Mouse (Mus musculus): Measurements from ENCODE around the gene Olfr483. TPM values are rescaled to one million over a fixed set of nuclear protein-coding genes. Genes with fewer than 3 reads are reported as not detected.

The Olfr483 gene
- not detected in 2 replicates for polyA plus RNA-seq (2012; ENCODE audit: insufficient read depth, low replicate concordance)

DNA sequence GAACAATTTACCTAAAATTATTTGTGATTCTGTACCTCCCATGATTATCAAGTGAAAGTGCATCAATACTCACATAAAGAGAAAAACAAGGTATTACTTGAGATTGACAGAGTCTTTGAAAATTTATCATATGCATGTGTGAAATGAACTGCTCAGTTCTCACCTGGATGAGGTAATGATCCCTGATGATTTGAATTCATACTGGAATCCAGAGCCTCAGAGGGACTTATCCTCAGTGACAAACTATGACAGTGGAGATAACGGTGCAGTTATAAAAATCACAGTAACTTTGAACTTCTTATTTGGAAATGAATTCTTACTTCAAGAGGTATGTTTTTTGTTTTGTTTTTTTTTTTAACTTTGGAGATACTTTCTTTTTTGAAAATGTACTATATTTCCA is at the start of gene Olfr483:
TSS of gene Olfr483 (plus strand) at position 301 of the 400 bp plus-strand sequence.
- Histone ChIP-seq H3K36me3 (replicated peaks; ENCODE audit: low read length) (no peaks in the 10 kb centered on the region), H3K27me3 (replicated peaks) (no peaks in the 10 kb centered on the region), H3K4me3 (replicated peaks) (no peak within 1 kb of the TSS), H3K4me1 (no peaks in the 10 kb centered on the region), H3K9me3 (no peaks in the 10 kb centered on the region)
- TF ChIP-seq GATA1 (IDR thresholded peaks at IDR 0.05; ENCODE audit: borderline replicate concordance, low read length) (no peak), FLI1 (IDR thresholded peaks at IDR 0.05; ENCODE audit: low read length) (no peak)

DNA sequence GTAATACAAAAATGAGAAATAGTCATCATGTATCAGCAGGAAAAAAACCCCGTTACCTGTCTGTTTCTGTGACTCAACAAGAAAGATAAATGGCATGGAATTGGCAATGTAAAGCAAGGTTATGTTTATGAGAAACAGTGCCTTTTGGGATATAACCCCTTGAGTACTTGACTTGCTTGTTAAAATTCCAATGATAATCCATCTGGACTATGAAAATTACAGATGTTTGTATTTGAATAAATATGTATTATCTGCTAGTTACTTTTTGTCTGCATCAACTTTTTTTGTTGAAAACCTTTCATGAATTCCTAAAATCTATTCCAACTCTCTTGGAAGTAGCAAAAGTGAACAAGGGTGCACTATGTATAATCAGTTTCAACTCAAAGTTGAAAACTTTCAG is 33.4 kb upstream of the Olfr483 start, which contains the start of gene Olfr480:
TSS of gene Olfr480 (minus strand) at position 101 of the 400 bp plus-strand sequence.
- Histone ChIP-seq H3K9me3 (peaks cover 6% of the 10 kb centered on the region; the same call in 1 of the 2 replicates), H3K4me1 (no peaks in the 10 kb centered on the region), H3K4me3 (replicated peaks) (no peak within 1 kb of the TSS), H3K27me3 (replicated peaks) (no peaks in the 10 kb centered on the region), H3K36me3 (replicated peaks; ENCODE audit: low read length) (no peaks in the 10 kb centered on the region)
- no peak for TF ChIP-seq FLI1 (IDR thresholded peaks at IDR 0.05; ENCODE audit: low read length)
- no peak for TF ChIP-seq GATA1 (IDR thresholded peaks at IDR 0.05; ENCODE audit: borderline replicate concordance, low read length)

DNA sequence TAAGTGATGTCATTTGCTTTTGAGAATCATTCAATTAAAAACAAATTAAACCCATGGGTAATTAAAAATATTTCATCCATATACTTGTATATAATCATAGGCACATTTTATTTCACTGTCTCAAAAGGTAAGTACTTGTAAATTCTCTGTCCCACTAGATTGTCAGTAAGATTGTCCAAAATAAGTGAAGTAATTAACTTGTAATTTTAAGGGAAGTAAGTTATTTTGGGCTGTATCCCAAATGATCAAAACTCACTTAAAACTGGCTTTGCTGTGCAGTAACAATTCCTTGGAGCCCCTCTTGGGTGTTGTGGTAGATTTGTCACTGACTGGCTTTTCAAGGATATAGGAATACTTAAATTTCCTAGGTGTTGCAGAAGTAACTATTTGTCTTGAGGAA is 21.1 kb upstream of the Olfr483 start, which contains the start of gene Olfr481:
TSS of gene Olfr481 (plus strand) at position 301 of the 400 bp plus-strand sequence.
- H3K4me1 ChIP-seq, result no peaks in the 10 kb centered on the region
- H3K9me3 ChIP-seq, result peaks cover 7% of the 10 kb centered on the region; the same call in 1 of the 2 replicates
- TF ChIP-seq GATA1 (IDR thresholded peaks at IDR 0.05; ENCODE audit: borderline replicate concordance, low read length) (no peak), FLI1 (IDR thresholded peaks at IDR 0.05; ENCODE audit: low read length) (no peak)
- H3K4me3 ChIP-seq (replicated peaks), result no peak within 1 kb of the TSS
- H3K36me3 ChIP-seq (replicated peaks; ENCODE audit: low read length), result no peaks in the 10 kb centered on the region
- no peaks in the 10 kb centered on the region for H3K27me3 ChIP-seq (replicated peaks)

DNA sequence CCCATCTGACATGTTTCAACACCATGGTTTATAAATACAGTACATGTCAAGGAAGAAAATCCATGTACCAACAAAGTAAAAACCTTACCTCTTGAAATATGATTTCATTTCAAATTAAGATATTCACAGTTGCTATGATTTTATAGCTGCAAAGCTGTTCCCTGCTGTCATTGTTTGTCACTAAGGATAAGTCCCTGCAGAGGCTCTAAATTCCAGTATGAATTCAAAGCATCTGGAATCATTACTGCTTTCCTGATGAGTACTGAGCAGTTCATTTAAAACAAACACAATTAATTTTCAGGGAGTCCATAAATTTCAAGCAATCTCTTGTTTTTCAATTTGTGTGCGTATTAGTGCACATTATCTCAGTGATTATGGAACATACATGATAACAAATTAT is 3.2 kb upstream of the Olfr483 start, which contains the start of gene Olfr482:
TSS of gene Olfr482 (minus strand) at position 101 of the 400 bp plus-strand sequence.
- Histone ChIP-seq H3K4me3 (replicated peaks) (no peak within 1 kb of the TSS), H3K36me3 (replicated peaks; ENCODE audit: low read length) (no peaks in the 10 kb centered on the region), H3K27me3 (replicated peaks) (no peaks in the 10 kb centered on the region), H3K4me1 (no peaks in the 10 kb centered on the region), H3K9me3 (no peaks in the 10 kb centered on the region)
- no peak for TF ChIP-seq FLI1 (IDR thresholded peaks at IDR 0.05; ENCODE audit: low read length)
- no peak for TF ChIP-seq GATA1 (IDR thresholded peaks at IDR 0.05; ENCODE audit: borderline replicate concordance, low read length)

DNA sequence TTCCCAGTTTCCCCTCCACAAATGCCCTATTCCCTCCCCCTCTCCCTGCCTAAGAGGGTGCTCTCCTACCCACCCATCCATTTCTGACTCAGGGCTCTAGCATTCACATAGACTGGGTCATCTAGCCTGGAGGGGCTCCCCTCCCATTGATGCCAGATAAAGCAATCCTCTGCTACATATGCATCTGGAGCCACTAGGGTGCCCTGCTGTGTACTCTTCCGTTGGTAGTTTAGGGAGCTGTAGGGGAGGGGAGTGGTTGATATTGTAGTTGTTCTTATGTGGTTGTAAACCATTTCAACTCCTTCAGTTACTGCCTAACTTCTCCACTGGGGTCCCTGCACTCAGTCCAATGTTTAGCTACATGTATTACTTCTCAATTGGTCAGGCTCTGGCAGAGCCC is 20.0 kb downstream of the Olfr483 start:
- no peak overlapping the region for H3K4me3 ChIP-seq (replicated peaks)
- TF ChIP-seq FLI1 (IDR thresholded peaks at IDR 0.05; ENCODE audit: low read length), result no peak
- no peak for TF ChIP-seq GATA1 (IDR thresholded peaks at IDR 0.05; ENCODE audit: borderline replicate concordance, low read length)
- no peaks in the 10 kb centered on the region; the same call in 1 of the 2 replicates for H3K9me3 ChIP-seq
- H3K4me1 ChIP-seq, result no peaks in the 10 kb centered on the region
- no peaks in the 10 kb centered on the region for H3K27me3 ChIP-seq (replicated peaks)
- no peaks in the 10 kb centered on the region for H3K36me3 ChIP-seq (replicated peaks; ENCODE audit: low read length)

DNA sequence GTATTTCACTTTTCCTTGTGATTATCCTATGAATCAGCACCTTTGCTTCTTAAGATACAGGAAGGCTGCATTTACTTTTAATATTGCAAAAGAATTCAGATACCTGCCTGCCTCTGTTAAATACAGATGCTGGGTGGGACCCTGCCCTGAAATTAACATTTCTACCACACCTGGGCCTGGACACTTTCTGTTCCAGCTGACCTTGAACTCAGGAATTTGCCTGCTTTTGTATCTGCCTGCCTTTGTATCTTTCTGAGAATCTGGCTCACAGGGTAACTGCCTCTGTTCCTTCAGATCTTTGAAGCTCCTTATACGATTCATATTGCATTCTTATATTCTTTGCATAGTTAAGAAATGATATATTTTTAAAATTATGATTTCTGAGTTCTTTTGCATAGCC is 20.8 kb downstream of the Olfr483 start:
- TF ChIP-seq GATA1 (IDR thresholded peaks at IDR 0.05; ENCODE audit: borderline replicate concordance, low read length) (no peak), FLI1 (IDR thresholded peaks at IDR 0.05; ENCODE audit: low read length) (no peak)
- Histone ChIP-seq H3K36me3 (replicated peaks; ENCODE audit: low read length) (no peaks in the 10 kb centered on the region), H3K27me3 (replicated peaks) (no peaks in the 10 kb centered on the region), H3K9me3 (no peaks in the 10 kb centered on the region; the same call in 1 of the 2 replicates), H3K4me1 (no peaks in the 10 kb centered on the region), H3K4me3 (replicated peaks) (no peak overlapping the region)

DNA sequence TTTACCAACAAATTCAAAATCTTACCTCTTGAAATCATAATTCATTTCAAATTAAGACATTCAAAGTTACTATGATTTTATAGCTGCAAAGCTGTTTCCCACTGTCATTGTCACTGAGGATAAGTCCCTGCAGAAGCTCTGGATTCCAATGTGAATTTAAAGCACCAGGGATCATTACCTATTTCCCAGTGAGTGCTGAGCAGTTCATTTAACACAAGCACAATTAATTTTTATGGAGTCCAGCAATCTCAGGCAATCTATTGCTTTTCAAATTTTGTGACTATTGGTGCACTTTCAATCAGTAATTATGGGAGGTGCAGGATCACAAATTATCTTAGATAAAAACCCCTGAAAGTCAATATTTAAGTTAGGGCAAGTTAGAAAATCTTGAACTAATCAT is 26.7 kb downstream of the Olfr483 start, which contains the start of gene Olfr484:
TSS of gene Olfr484 (minus strand) at position 101 of the 400 bp plus-strand sequence.
- no peak for TF ChIP-seq GATA1 (IDR thresholded peaks at IDR 0.05; ENCODE audit: borderline replicate concordance, low read length)
- TF ChIP-seq FLI1 (IDR thresholded peaks at IDR 0.05; ENCODE audit: low read length), result no peak
- Histone ChIP-seq H3K9me3 (no peaks in the 10 kb centered on the region), H3K4me1 (no peaks in the 10 kb centered on the region), H3K36me3 (replicated peaks; ENCODE audit: low read length) (no peaks in the 10 kb centered on the region), H3K27me3 (replicated peaks) (no peaks in the 10 kb centered on the region), H3K4me3 (replicated peaks) (no peak within 1 kb of the TSS)

Other genes with a start within 250 kb of the Olfr483 start
- not detected in 2 replicates for gene Olfr472, start 202.9 kb upstream of the Olfr483 start, polyA plus RNA-seq (2012; ENCODE audit: insufficient read depth, low replicate concordance)
- gene Olfr473, start 170.4 kb upstream of the Olfr483 start, polyA plus RNA-seq (2012; ENCODE audit: insufficient read depth, low replicate concordance), result 2.0 TPM in 1 of 2 replicates, not detected in the other
- not detected in 2 replicates for gene Olfr474, start 146.2 kb upstream of the Olfr483 start, polyA plus RNA-seq (2012; ENCODE audit: insufficient read depth, low replicate concordance)
- gene Olfr476, start 136.0 kb upstream of the Olfr483 start, polyA plus RNA-seq (2012; ENCODE audit: insufficient read depth, low replicate concordance), result not detected in 2 replicates
- gene Olfr477, start 114.2 kb upstream of the Olfr483 start, polyA plus RNA-seq (2012; ENCODE audit: insufficient read depth, low replicate concordance), result not detected in 2 replicates
- gene Olfr478, start 66.9 kb upstream of the Olfr483 start, polyA plus RNA-seq (2012; ENCODE audit: insufficient read depth, low replicate concordance), result not detected in 2 replicates
- not detected in 2 replicates for gene Olfr479, start 50.2 kb upstream of the Olfr483 start, polyA plus RNA-seq (2012; ENCODE audit: insufficient read depth, low replicate concordance)
- gene Olfr480, start 33.5 kb upstream of the Olfr483 start, polyA plus RNA-seq (2012; ENCODE audit: insufficient read depth, low replicate concordance), result not detected in 2 replicates
- 0.02 TPM in 1 of 2 replicates, not detected in the other for gene Olfr481, start 21.0 kb upstream of the Olfr483 start, polyA plus RNA-seq (2012; ENCODE audit: insufficient read depth, low replicate concordance)
- gene Olfr482, start 3.3 kb upstream of the Olfr483 start, polyA plus RNA-seq (2012; ENCODE audit: insufficient read depth, low replicate concordance), result not detected in 2 replicates
- not detected in 2 replicates for gene Olfr484, start 26.6 kb downstream of the Olfr483 start, polyA plus RNA-seq (2012; ENCODE audit: insufficient read depth, low replicate concordance)
- not detected in 2 replicates for gene Olfr485, start 59.0 kb downstream of the Olfr483 start, polyA plus RNA-seq (2012; ENCODE audit: insufficient read depth, low replicate concordance)
- gene Olfr486, start 71.9 kb downstream of the Olfr483 start, polyA plus RNA-seq (2012; ENCODE audit: insufficient read depth, low replicate concordance), result not detected in 2 replicates
- gene Olfr487, start 113.8 kb downstream of the Olfr483 start, polyA plus RNA-seq (2012; ENCODE audit: insufficient read depth, low replicate concordance), result not detected in 2 replicates
- gene Olfr488, start 157.5 kb downstream of the Olfr483 start, polyA plus RNA-seq (2012; ENCODE audit: insufficient read depth, low replicate concordance), result not detected in 2 replicates
- not detected in 2 replicates for gene Olfr490, start 188.1 kb downstream of the Olfr483 start, polyA plus RNA-seq (2012; ENCODE audit: insufficient read depth, low replicate concordance)
- gene Olfr491, start 212.6 kb downstream of the Olfr483 start, polyA plus RNA-seq (2012; ENCODE audit: insufficient read depth, low replicate concordance), result not detected in 2 replicates
- not detected in 2 replicates for gene Olfr492, start 222.8 kb downstream of the Olfr483 start, polyA plus RNA-seq (2012; ENCODE audit: insufficient read depth, low replicate concordance)
- gene Olfr493, start 246.1 kb downstream of the Olfr483 start, polyA plus RNA-seq (2012; ENCODE audit: insufficient read depth, low replicate concordance), result not detected in 2 replicates